Mouse (Mus musculus): ENCODE data around the gene Lhx1. TPM values are rescaled to one million over a fixed set of nuclear protein-coding genes. Genes with fewer than 3 reads are reported as not detected.

Lhx1 gene
- total and polyA plus RNA-seq, 3 experiments = 0.04 TPM; not detected in 2

- no peaks in the 10 kb centered on the region for H3K4me1 ChIP-seq (ENCODE audit: control insufficient read depth in 1 of 2, insufficient read depth in 2 of 2)
- H3K79me2 ChIP-seq (replicated peaks; ENCODE audit: control insufficient read depth, extremely low read depth, insufficient read depth, poor library complexity, severe bottlenecking) = no peaks in the 10 kb centered on the region
- H3K4me3 ChIP-seq (replicated peaks in 1 of 3; ENCODE audit: low read depth in 2 of 3, low read length in 2 of 3, poor library complexity in 1 of 3) = no peak overlapping the region
- no peak for DNase-seq (ENCODE audit: extremely low read depth)
- H3K9me3 ChIP-seq (replicated peaks; ENCODE audit: low read length) = peaks cover 53% of the 10 kb centered on the region
- TF ChIP-seq ZMIZ1 (IDR thresholded peaks at IDR 0.05; ENCODE audit: low read depth, low read length) (no peak), ZKSCAN1 (IDR thresholded peaks at IDR 0.05; ENCODE audit: borderline replicate concordance, low read depth, low read length) (no peak), ELF1 (IDR thresholded peaks at IDR 0.05; ENCODE audit: low read depth, low read length) (no peak), JUND (conservative IDR thresholded peaks at IDR 0.05; ENCODE audit: low read depth, low read length) (no peak), SMC3 (IDR thresholded peaks at IDR 0.05; ENCODE audit: low read depth, low read length) (no peak), HCFC1 (IDR thresholded peaks at IDR 0.05; ENCODE audit: low read depth, low read length) (no peak), PAX5 (IDR thresholded peaks at IDR 0.05; ENCODE audit: low read length) (no peak), RCOR1 (conservative IDR thresholded peaks at IDR 0.05; ENCODE audit: low read depth, low read length) (no peak), ZC3H11A (IDR thresholded peaks at IDR 0.05; ENCODE audit: low read depth, low read length) (no peak), EP300 (IDR thresholded peaks at IDR 0.05; ENCODE audit: low read length) (no peak), MAFK (IDR thresholded peaks at IDR 0.05; ENCODE audit: insufficient replicate concordance, low read length) (no peak), MAX (IDR thresholded peaks at IDR 0.05; ENCODE audit: low read length) (no peak), ETS1 (conservative IDR thresholded peaks at IDR 0.05; ENCODE audit: low read depth, low read length) (no peak), POLR2A (IDR thresholded peaks at IDR 0.05; ENCODE audit: low read depth, low read length) (no peak), USF1 (IDR thresholded peaks at IDR 0.05; ENCODE audit: low read depth, low read length) (no peak), CHD1 (IDR thresholded peaks at IDR 0.05; ENCODE audit: low read depth, low read length) (no peak), NRF1 (IDR thresholded peaks at IDR 0.05; ENCODE audit: low read depth, low read length) (no peak), NELFE (IDR thresholded peaks at IDR 0.05; ENCODE audit: low read depth, low read length) (no peak), USF2 (conservative IDR thresholded peaks at IDR 0.05; ENCODE audit: low read depth, low read length) (no peak), SIN3A (IDR thresholded peaks at IDR 0.05; ENCODE audit: low read length) (no peak)
- in situ Hi-C loops (cut with MboI; ENCODE audit: low pct_ligation_motif_present, low pct_unique_long_range_greater_than_20kb, low sequenced_read_pairs) (no loop called here), dilution Hi-C loops (cut with MboI; ENCODE audit: extremely low pct_ligation_motif_present, extremely low pct_unique_long_range_greater_than_20kb, low sequenced_read_pairs) (no loop called here)
- no peak overlapping the region for H3K4me2 ChIP-seq (ENCODE audit: insufficient read depth, low read depth, poor library complexity, severe bottlenecking)
- H3K27me3 ChIP-seq (replicated peaks) = peaks cover 35% of the 10 kb centered on the region
- no peak overlapping the region for H3K9ac ChIP-seq (ENCODE audit: insufficient read depth, low read depth)
- H3K27ac ChIP-seq (ENCODE audit: insufficient read depth, low read depth) = no peak overlapping the region
- H3K36me3 ChIP-seq (replicated peaks in 1 of 2; ENCODE audit: control insufficient read depth in 1 of 2, insufficient read depth in 1 of 2, low read length in 1 of 2) = no peaks in the 10 kb centered on the region
Measured at GRCm38 (mm10) chr11:84522577-84523320, 2.6 kb downstream of the Lhx1 start.

DNA sequence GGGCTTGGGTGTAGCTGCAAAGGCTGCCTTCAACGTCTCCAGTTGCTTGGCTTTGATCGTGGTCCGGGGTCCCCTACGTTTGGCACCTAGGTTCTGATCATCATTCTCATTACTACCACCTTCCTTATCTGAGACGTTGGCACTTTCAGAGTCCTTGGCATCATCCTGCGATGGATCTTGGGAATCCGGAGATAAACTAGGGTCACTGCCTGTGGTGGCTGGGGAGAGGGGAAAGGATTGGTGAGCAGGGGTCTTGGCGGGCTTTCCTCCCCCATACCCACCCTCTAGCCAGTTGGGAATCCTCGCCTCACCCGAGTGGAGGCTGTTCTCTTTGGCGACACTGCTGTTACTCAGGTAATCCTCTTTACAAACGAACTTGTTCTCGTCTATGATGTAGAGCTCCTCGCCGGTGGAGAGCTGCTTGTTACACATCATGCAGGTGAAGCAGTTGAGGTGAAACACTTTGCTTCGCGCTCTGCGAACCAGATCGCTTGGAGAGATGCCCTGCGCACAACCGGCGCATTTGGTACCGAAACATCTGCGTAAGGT, 3.5 kb downstream of the Lhx1 start:
- H3K79me2 ChIP-seq (replicated peaks; ENCODE audit: control insufficient read depth, extremely low read depth, insufficient read depth, poor library complexity, severe bottlenecking) = no peaks in the 10 kb centered on the region
- H3K9me3 ChIP-seq (replicated peaks; ENCODE audit: low read length) = peaks cover 45% of the 10 kb centered on the region
- H3K4me2 ChIP-seq (ENCODE audit: insufficient read depth, low read depth, poor library complexity, severe bottlenecking) = no peak overlapping the region
- no peak overlapping the region for H3K4me3 ChIP-seq (replicated peaks in 1 of 3; ENCODE audit: low read depth in 2 of 3, low read length in 2 of 3, poor library complexity in 1 of 3)
- dilution Hi-C loops (cut with MboI; ENCODE audit: extremely low pct_ligation_motif_present, extremely low pct_unique_long_range_greater_than_20kb, low sequenced_read_pairs) = no loop called here
- H3K27ac ChIP-seq (ENCODE audit: insufficient read depth, low read depth) = no peak overlapping the region
- TF ChIP-seq MAZ (IDR thresholded peaks at IDR 0.05; ENCODE audit: low read depth, low read length) = no peak
- no peak for TF ChIP-seq SIN3A (IDR thresholded peaks at IDR 0.05; ENCODE audit: low read length)
- no peak for TF ChIP-seq NELFE (IDR thresholded peaks at IDR 0.05; ENCODE audit: low read depth, low read length)
- TF ChIP-seq ETS1 (conservative IDR thresholded peaks at IDR 0.05; ENCODE audit: low read depth, low read length) = no peak
- TF ChIP-seq USF1 (IDR thresholded peaks at IDR 0.05; ENCODE audit: low read depth, low read length) = no peak
- no peak for TF ChIP-seq ZNF384 (IDR thresholded peaks at IDR 0.05; ENCODE audit: low read depth, low read length)
- no peak for TF ChIP-seq UBTF (IDR thresholded peaks at IDR 0.05; ENCODE audit: low read depth, low read length)
- no peak for TF ChIP-seq MAX (IDR thresholded peaks at IDR 0.05; ENCODE audit: low read length)
- no peak for TF ChIP-seq SMC3 (IDR thresholded peaks at IDR 0.05; ENCODE audit: low read depth, low read length)
- no peak for TF ChIP-seq ZKSCAN1 (IDR thresholded peaks at IDR 0.05; ENCODE audit: borderline replicate concordance, low read depth, low read length)
- no peak for TF ChIP-seq HCFC1 (IDR thresholded peaks at IDR 0.05; ENCODE audit: low read depth, low read length)
- TF ChIP-seq MAFK (IDR thresholded peaks at IDR 0.05; ENCODE audit: insufficient replicate concordance, low read length) = no peak
- no peak for TF ChIP-seq TCF12 (IDR thresholded peaks at IDR 0.05; ENCODE audit: low read depth, low read length)
- TF ChIP-seq MYC (IDR thresholded peaks at IDR 0.05; ENCODE audit: low read depth, low read length) = no peak
- no peak for TF ChIP-seq POLR2A (IDR thresholded peaks at IDR 0.05; ENCODE audit: low read depth, low read length)
- no peak for TF ChIP-seq RCOR1 (conservative IDR thresholded peaks at IDR 0.05; ENCODE audit: low read depth, low read length)
- no peak for TF ChIP-seq CHD2 (IDR thresholded peaks at IDR 0.05; ENCODE audit: low read length)
- TF ChIP-seq ELF1 (IDR thresholded peaks at IDR 0.05; ENCODE audit: low read depth, low read length) = no peak
- DNase-seq (ENCODE audit: extremely low read depth) = no peak
- H3K27me3 ChIP-seq (replicated peaks) = peaks cover 31% of the 10 kb centered on the region
- H3K9ac ChIP-seq (ENCODE audit: insufficient read depth, low read depth) = no peak overlapping the region
- in situ Hi-C loops (cut with MboI; ENCODE audit: low pct_ligation_motif_present, low pct_unique_long_range_greater_than_20kb, low sequenced_read_pairs) = no loop called here
- no peaks in the 10 kb centered on the region for H3K4me1 ChIP-seq (ENCODE audit: control insufficient read depth in 1 of 2, insufficient read depth in 2 of 2)
- no peaks in the 10 kb centered on the region for H3K36me3 ChIP-seq (replicated peaks in 1 of 2; ENCODE audit: control insufficient read depth in 1 of 2, insufficient read depth in 1 of 2, low read length in 1 of 2)

Data from CH12.LX (cell line).